Mouse (Mus musculus): ENCODE data around the gene Rasal1.

DNA sequence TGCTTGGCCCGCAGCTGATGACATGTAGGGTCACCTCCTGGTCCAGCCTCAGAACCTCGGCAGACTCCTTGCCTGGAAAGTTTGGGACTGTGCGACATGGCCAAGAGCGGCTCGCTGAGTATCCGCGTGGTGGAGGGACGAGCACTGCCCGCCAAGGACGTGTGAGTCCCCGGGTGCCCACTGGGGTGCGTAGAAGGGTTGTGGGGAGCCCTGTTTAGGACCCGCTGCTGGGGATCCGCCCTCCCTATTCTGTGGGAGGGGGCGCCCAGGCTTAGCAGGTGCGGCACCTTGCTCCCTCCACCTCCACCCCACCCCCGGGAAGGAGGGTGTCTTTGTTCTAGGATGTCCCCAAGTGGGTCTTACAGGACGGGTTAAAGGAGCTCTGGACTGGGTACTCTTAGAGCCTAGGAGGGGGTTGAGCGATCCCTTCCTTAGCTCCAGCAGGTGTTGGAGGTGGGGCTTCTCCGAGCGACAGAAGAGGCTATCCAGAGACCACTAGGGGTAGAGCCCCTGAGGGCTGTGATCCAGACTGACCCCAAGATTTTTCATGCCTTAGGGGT, 842 bp downstream of the Rasal1 start:
- no peak for TF ChIP-seq POLR2A (IDR thresholded peaks at IDR 0.05; ENCODE audit: control insufficient read depth, low read depth, low read length)
- no peak for TF ChIP-seq CTCF (IDR thresholded peaks at IDR 0.05; ENCODE audit: control insufficient read depth, insufficient read depth, insufficient replicate concordance, low read depth, low read length)
